Mouse (Mus musculus) MEL (cell line): Measurements from ENCODE around the gene Gm11037. TPM values are rescaled to one million over a fixed set of nuclear protein-coding genes. Genes with fewer than 3 reads are reported as not detected.

ENCODE experiments used
- DNase-seq: peaks from one replicate; pipeline ENCODE4 v3.0.0; 2011; ENCODE audit warnings: low read depth, low spot score
- H3K27ac ChIP-seq: 2 replicates; pipeline ENCODE4 v1.5.1; 2012; ENCODE audit warnings: low read depth, mild to moderate bottlenecking, control low read depth, low read length, moderate library complexity; ENCODE audit not compliant: control insufficient read depth
- H3K27me3 ChIP-seq, 2 experiments: fragments of 150-350 bp in 1 of 2; sonication (generic) in 1 of 2; 2 replicates each; pipeline ENCODE4 v1.6.1; 2012; ENCODE audit warnings: low read length in 2 of 2, mild to moderate bottlenecking in 2 of 2, improper control_type of control experiment in 1 of 2, moderate library complexity in 1 of 2; ENCODE audit not compliant: insufficient read depth in 2 of 2, control insufficient read depth in 1 of 2
- H3K36me3 ChIP-seq, 2 experiments: 2 replicates each; pipeline ENCODE4 v1.6.1; 2012 to 2014; ENCODE audit warnings: low read length in 2 of 2, improper control_type of control experiment in 1 of 2, inconsistent platforms in 1 of 2, mild to moderate bottlenecking in 1 of 2; ENCODE audit not compliant: insufficient read depth in 2 of 2, control insufficient read depth in 1 of 2
- H3K4me1 ChIP-seq, 2 experiments: fragments of 150-350 bp in 1 of 2; sonication (generic) in 1 of 2; 2 replicates each; pipeline ENCODE4 v1.6.1; 2012; ENCODE audit warnings: low read length in 2 of 2, improper control_type of control experiment in 1 of 2, mild to moderate bottlenecking in 1 of 2; ENCODE audit not compliant: insufficient read depth in 2 of 2, control insufficient read depth in 1 of 2
- H3K4me3 ChIP-seq, 2 experiments: fragments of 150-350 bp in 1 of 2; sonication (generic) in 1 of 2; 2 replicates each; pipeline ENCODE4 v1.5.1; 2012; ENCODE audit warnings: low read depth in 2 of 2, low read length in 2 of 2, mild to moderate bottlenecking in 2 of 2, moderate library complexity in 2 of 2, control low read depth in 1 of 2, improper control_type of control experiment in 1 of 2; ENCODE audit not compliant: control insufficient read depth in 1 of 2, insufficient read depth in 1 of 2
- H3K79me2 ChIP-seq: 2 replicates; pipeline ENCODE4 v1.6.1; 2012; ENCODE audit warnings: mild to moderate bottlenecking, low read length, moderate library complexity; ENCODE audit not compliant: control insufficient read depth, poor library complexity, insufficient read depth
- H3K9ac ChIP-seq: 2 replicates; pipeline ENCODE4 v1.6.1; 2012; ENCODE audit warnings: low read depth, mild to moderate bottlenecking, control low read depth, low read length, moderate library complexity; ENCODE audit not compliant: control insufficient read depth, poor library complexity, severe bottlenecking
- H3K9me3 ChIP-seq: fragments of 150-350 bp; sonication (generic); replicated peaks from 2 replicates; pipeline ENCODE4 v1.6.1; 2012; ENCODE audit warnings: mild to moderate bottlenecking, low read length, improper control_type of control experiment, moderate library complexity; ENCODE audit not compliant: insufficient read depth
- BHLHE40 ChIP-seq: IDR thresholded peaks from 2 replicates; pipeline ENCODE4 v1.6.1; 2012; ENCODE audit warnings: low read depth, mild to moderate bottlenecking, inconsistent platforms, low read length, improper control_type of control experiment, borderline replicate concordance
- CHD1 ChIP-seq: IDR thresholded peaks from 2 replicates; pipeline ENCODE4 v1.6.1; 2012; ENCODE audit warnings: low read depth, mild to moderate bottlenecking, inconsistent platforms, low read length, improper control_type of control experiment
- CHD2 ChIP-seq: IDR thresholded peaks from 2 replicates; pipeline ENCODE4 v1.6.1; 2011; ENCODE audit warnings: low read length, improper control_type of control experiment
- CTCF ChIP-seq, 3 experiments: IDR thresholded peaks in 2 of 3; conservative IDR thresholded peaks in 1 of 3; 2 replicates each; pipeline ENCODE4 v1.5.1; 2011 to 2012; ENCODE audit warnings: low read length in 3 of 3, low read depth in 2 of 3, mild to moderate bottlenecking in 2 of 3, improper control_type of control experiment in 1 of 3, inconsistent platforms in 1 of 3, mixed read lengths in 1 of 3, moderate library complexity in 1 of 3; ENCODE audit not compliant: control insufficient read depth in 1 of 3, insufficient read depth in 1 of 3, poor library complexity in 1 of 3, severe bottlenecking in 1 of 3
- E2F4 ChIP-seq: IDR thresholded peaks from 2 replicates; pipeline ENCODE4 v1.6.1; 2011; ENCODE audit warnings: low read depth, low read length, improper control_type of control experiment, borderline replicate concordance
- ELF1 ChIP-seq: IDR thresholded peaks from 2 replicates; pipeline ENCODE4 v1.6.1; 2014; ENCODE audit warnings: low read depth, mild to moderate bottlenecking, inconsistent platforms, low read length, improper control_type of control experiment, moderate library complexity
- EP300 ChIP-seq, 2 experiments: IDR thresholded peaks; 2 replicates each; pipeline ENCODE4 v1.6.1; 2011; ENCODE audit warnings: improper control_type of control experiment in 2 of 2, low read length in 2 of 2, low read depth in 1 of 2, mild to moderate bottlenecking in 1 of 2
- GABPA ChIP-seq: IDR thresholded peaks from 2 replicates; pipeline ENCODE4 v1.6.1; 2012; ENCODE audit warnings: low read depth, mild to moderate bottlenecking, inconsistent platforms, low read length, improper control_type of control experiment, moderate library complexity
- GATA1 ChIP-seq: IDR thresholded peaks from 2 replicates; pipeline ENCODE4 v1.6.1; 2011; ENCODE audit warnings: low read depth, low read length, improper control_type of control experiment
- HCFC1 ChIP-seq: IDR thresholded peaks from 2 replicates; pipeline ENCODE4 v1.6.1; 2012; ENCODE audit warnings: low read depth, mild to moderate bottlenecking, inconsistent platforms, low read length, improper control_type of control experiment, moderate library complexity
- JUND ChIP-seq: IDR thresholded peaks from 2 replicates; pipeline ENCODE4 v1.6.1; 2011; ENCODE audit warnings: low read depth, mild to moderate bottlenecking, improper control_type of control experiment, low read length
- KAT2A ChIP-seq: conservative IDR thresholded peaks from 2 replicates; pipeline ENCODE4 v1.6.1; 2012; ENCODE audit warnings: low read depth, low read length, improper control_type of control experiment, inconsistent platforms
- MAFK ChIP-seq: IDR thresholded peaks from 2 replicates; pipeline ENCODE4 v1.6.1; 2011; ENCODE audit warnings: low read depth, mild to moderate bottlenecking, low read length, improper control_type of control experiment, borderline replicate concordance
- MAX ChIP-seq: IDR thresholded peaks from 2 replicates; pipeline ENCODE4 v1.6.1; 2011; ENCODE audit warnings: low read length, improper control_type of control experiment
- MAZ ChIP-seq: IDR thresholded peaks from 2 replicates; pipeline ENCODE4 v1.6.1; 2012; ENCODE audit warnings: low read depth, mild to moderate bottlenecking, inconsistent platforms, low read length, improper control_type of control experiment
- MEF2A ChIP-seq: IDR thresholded peaks from 2 replicates; pipeline ENCODE4 v1.6.1; 2014; ENCODE audit warnings: low read depth, mild to moderate bottlenecking, inconsistent platforms, low read length, improper control_type of control experiment; ENCODE audit not compliant: poor library complexity, insufficient replicate concordance, severe bottlenecking; ENCODE audit errors: extremely low read depth
- MXI1 ChIP-seq: IDR thresholded peaks from 2 replicates; pipeline ENCODE4 v1.6.1; 2011; ENCODE audit warnings: mild to moderate bottlenecking, low read depth, low read length, improper control_type of control experiment
- MYB ChIP-seq: IDR thresholded peaks from 2 replicates; pipeline ENCODE4 v1.6.1; 2011; ENCODE audit warnings: mild to moderate bottlenecking, low read depth, low read length, improper control_type of control experiment
- MYC ChIP-seq: IDR thresholded peaks from 2 replicates; pipeline ENCODE4 v1.6.1; 2011; ENCODE audit warnings: low read depth, mild to moderate bottlenecking, low read length, improper control_type of control experiment, moderate library complexity
- NELFE ChIP-seq: IDR thresholded peaks from 2 replicates; pipeline ENCODE4 v1.6.1; 2011; ENCODE audit warnings: low read depth, low read length, improper control_type of control experiment
- NRF1 ChIP-seq: IDR thresholded peaks from 2 replicates; pipeline ENCODE4 v1.6.1; 2014; ENCODE audit warnings: low read depth, mild to moderate bottlenecking, inconsistent platforms, low read length, improper control_type of control experiment, moderate library complexity; ENCODE audit not compliant: poor library complexity, insufficient read depth, severe bottlenecking
- POLR2A ChIP-seq, 2 experiments: IDR thresholded peaks; 2 replicates each; pipeline ENCODE4 v1.6.1; 2011 to 2012; ENCODE audit warnings: low read length in 2 of 2, mild to moderate bottlenecking in 2 of 2, control low read depth in 1 of 2, improper control_type of control experiment in 1 of 2, low read depth in 1 of 2, moderate library complexity in 1 of 2; ENCODE audit not compliant: control insufficient read depth in 1 of 2, insufficient read depth in 1 of 2, poor library complexity in 1 of 2
- POLR2AphosphoS2 ChIP-seq: IDR thresholded peaks from 2 replicates; pipeline ENCODE4 v1.6.1; 2011; ENCODE audit warnings: low read length, improper control_type of control experiment
- POLR2AphosphoS5 ChIP-seq: IDR thresholded peaks from 2 replicates; pipeline ENCODE4 v1.6.1; 2012; ENCODE audit warnings: low read depth, borderline replicate concordance, mild to moderate bottlenecking, inconsistent platforms, low read length, moderate library complexity, mixed read lengths
- RAD21 ChIP-seq: IDR thresholded peaks from 2 replicates; pipeline ENCODE4 v1.6.1; 2011; ENCODE audit warnings: mild to moderate bottlenecking, low read depth, low read length, improper control_type of control experiment
- RCOR1 ChIP-seq: IDR thresholded peaks from 2 replicates; pipeline ENCODE4 v1.6.1; 2012; ENCODE audit warnings: low read depth, mild to moderate bottlenecking, inconsistent platforms, low read length, improper control_type of control experiment
- SIN3A ChIP-seq: IDR thresholded peaks from 2 replicates; pipeline ENCODE4 v1.6.1; 2012; ENCODE audit warnings: low read length, improper control_type of control experiment, inconsistent platforms
- SMC3 ChIP-seq: IDR thresholded peaks from 2 replicates; pipeline ENCODE4 v1.6.1; 2011; ENCODE audit warnings: low read depth, low read length, improper control_type of control experiment
- TAL1 ChIP-seq: IDR thresholded peaks from 2 replicates; pipeline ENCODE4 v1.6.1; 2012; ENCODE audit warnings: mild to moderate bottlenecking, inconsistent platforms, low read length, moderate library complexity, mixed read lengths
- TBP ChIP-seq: IDR thresholded peaks from 2 replicates; pipeline ENCODE4 v1.8.0; 2011; ENCODE audit warnings: low read depth, low read length, improper control_type of control experiment
- TCF12 ChIP-seq: IDR thresholded peaks from 2 replicates; pipeline ENCODE4 v1.6.1; 2014; ENCODE audit warnings: low read depth, mild to moderate bottlenecking, inconsistent platforms, low read length, improper control_type of control experiment, moderate library complexity
- UBTF ChIP-seq: IDR thresholded peaks from 2 replicates; pipeline ENCODE4 v1.6.1; 2012; ENCODE audit warnings: low read depth, mild to moderate bottlenecking, inconsistent platforms, low read length, improper control_type of control experiment, moderate library complexity, borderline replicate concordance; ENCODE audit not compliant: insufficient read depth
- USF1 ChIP-seq: IDR thresholded peaks from 2 replicates; pipeline ENCODE4 v1.6.1; 2014; ENCODE audit warnings: low read depth, mild to moderate bottlenecking, inconsistent platforms, low read length, improper control_type of control experiment, moderate library complexity
- USF2 ChIP-seq, 2 experiments: IDR thresholded peaks; 2 replicates each; pipeline ENCODE4 v1.6.1; 2011 to 2012; ENCODE audit warnings: improper control_type of control experiment in 2 of 2, low read length in 2 of 2, borderline replicate concordance in 1 of 2, inconsistent platforms in 1 of 2, low read depth in 1 of 2, mild to moderate bottlenecking in 1 of 2; ENCODE audit not compliant: insufficient read depth in 1 of 2
- ZC3H11A ChIP-seq: IDR thresholded peaks from 2 replicates; pipeline ENCODE4 v1.6.1; 2012; ENCODE audit warnings: low read depth, mild to moderate bottlenecking, inconsistent platforms, low read length, improper control_type of control experiment
- ZKSCAN1 ChIP-seq: IDR thresholded peaks from 2 replicates; pipeline ENCODE4 v1.6.1; 2012; ENCODE audit warnings: low read depth, mild to moderate bottlenecking, inconsistent platforms, low read length, improper control_type of control experiment, moderate library complexity
- ZMIZ1 ChIP-seq: IDR thresholded peaks from 2 replicates; pipeline ENCODE4 v1.6.1; 2012; ENCODE audit warnings: low read depth, mild to moderate bottlenecking, inconsistent platforms, low read length, improper control_type of control experiment, moderate library complexity
- ZNF384 ChIP-seq: IDR thresholded peaks from 2 replicates; pipeline ENCODE4 v1.6.1; 2012; ENCODE audit warnings: low read depth, mild to moderate bottlenecking, inconsistent platforms, low read length, improper control_type of control experiment
- polyA plus RNA-seq, 2 experiments: library from polyadenylated mRNA; stranded (reverse) in 1 of 2; unstranded in 1 of 2; fragments of >175 nt in 1 of 2; fragments of >200 nt in 1 of 2; gene quantifications; 2 replicates each; pipeline versions ENCODE4 v1.2.1 to v1.2.4; 2012; ENCODE audit warnings: low replicate concordance in 2 of 2, low read depth in 1 of 2; ENCODE audit not compliant: insufficient read length in 2 of 2, insufficient read depth in 1 of 2, missing spikeins in 1 of 2
- total RNA-seq: library from RNA; depleted of rRNA; stranded (reverse); fragments of 300-350 nt; gene quantifications from 2 replicates; pipeline ENCODE4 v1.2.3, GENCODE M21; 2012

Gm11037 gene
- total and polyA plus RNA-seq, 3 experiments: not detected

DNA sequence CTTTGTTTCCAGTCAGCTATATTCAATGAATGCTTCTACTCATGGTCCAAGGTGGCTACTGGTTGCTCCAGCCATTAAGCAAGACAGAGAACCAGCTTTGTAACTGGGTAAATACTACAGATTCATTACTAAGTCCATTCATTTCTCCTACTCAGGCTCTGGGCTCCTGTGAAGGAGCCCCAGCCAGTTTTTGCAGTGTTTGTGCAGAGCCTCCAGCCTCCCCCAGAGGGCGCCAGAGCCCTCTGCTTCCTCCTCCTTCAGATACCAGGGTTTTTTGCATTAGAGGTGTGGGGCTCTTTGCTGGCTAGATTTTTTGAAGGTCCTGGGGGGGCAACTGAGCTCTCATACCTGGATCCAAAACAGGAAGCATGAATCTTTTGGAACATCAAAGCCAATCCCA is 38.5 kb upstream of the Gm11037 start:
- no peaks in the 10 kb centered on the region for H3K9me3 ChIP-seq
- H3K79me2 ChIP-seq: no peaks in the 10 kb centered on the region
- no peak overlapping the region for H3K4me3 ChIP-seq
- peaks cover 0 to 9% of the 10 kb centered on the region in 2 experiments; a peak in 3 of 4 replicates for H3K4me1 ChIP-seq
- H3K27ac ChIP-seq: no peak overlapping the region
- H3K27me3 ChIP-seq: no peaks in the 10 kb centered on the region
- peak; percentile 81 for DNase-seq
- H3K9ac ChIP-seq: no peak overlapping the region
- peaks cover 0 to 4% of the 10 kb centered on the region in 2 experiments; a peak in 2 of 4 replicates for H3K36me3 ChIP-seq
- TF ChIP-seq GATA1 (no peak), MEF2A (no peak), KAT2A (no peak), MAZ (0 out of 2 replicates have a peak, but pooled peaks have one; percentile 62), USF1 (no peak), NELFE (no peak), CHD1 (no peak), POLR2AphosphoS5 (no peak), ZMIZ1 (no peak), CTCF (IDR thresholded peaks at IDR 0.05 in 2 of 3, conservative IDR thresholded peaks at IDR 0.05 in 1 of 3; ENCODE audit: control insufficient read depth in 1 of 3, insufficient read depth in 1 of 3, low read depth in 2 of 3, low read length in 3 of 3, poor library complexity in 1 of 3, severe bottlenecking in 1 of 3) (peak; percentile 87 to 99 (median 95)), EP300 (IDR thresholded peaks at IDR 0.05; ENCODE audit: low read depth in 1 of 2, low read length in 2 of 2) (no peak), MAX (no peak), TBP (no peak), MYB (no peak), SMC3 (peak; percentile 98), CHD2 (no peak), POLR2A (IDR thresholded peaks at IDR 0.05; ENCODE audit: control insufficient read depth in 1 of 2, insufficient read depth in 1 of 2, low read depth in 1 of 2, low read length in 2 of 2, poor library complexity in 1 of 2) (no peak), MYC (no peak), ELF1 (no peak), RCOR1 (no peak), ZC3H11A (peak; percentile 98), ZKSCAN1 (no peak), JUND (no peak), SIN3A (no peak), E2F4 (no peak), BHLHE40 (no peak), RAD21 (peak; percentile 99), MXI1 (no peak), ZNF384 (peak; percentile 68; the same call in 1 of the 2 replicates), POLR2AphosphoS2 (no peak), MAFK (no peak), TAL1 (no peak), USF2 (IDR thresholded peaks at IDR 0.05; ENCODE audit: borderline replicate concordance in 1 of 2, insufficient read depth in 1 of 2, low read depth in 1 of 2, low read length in 2 of 2) (no peak), UBTF (no peak), TCF12 (no peak), HCFC1 (0 out of 2 replicates have a peak, but pooled peaks have one; percentile 35), GABPA (no peak), NRF1 (no peak)
